Mouse (Mus musculus) midbrain, embryonic 11.5 days (tissue): ENCODE data around the gene Borcs8. TPM values are rescaled to one million over a fixed set of nuclear protein-coding genes. Genes with fewer than 3 reads are reported as not detected.

Experiments
- ATAC-seq: fragments of 200-750 bp; cut with Nextera tagmentation; 2 replicates; pipeline ENCODE4 v1.8.0; 2017; ENCODE audit warnings: moderate TSS enrichment, moderate library complexity; ENCODE audit not compliant: low FRiP score
- DNase-seq: peaks from one replicate; pipeline ENCODE4 v3.0.0; 2015; ENCODE audit warnings: low spot score; ENCODE audit errors: missing footprints
- H3K27ac ChIP-seq: fragments of 300-500 bp; sonication (generic); 2 replicates; pipeline ENCODE4 v1.5.1; 2014; ENCODE audit warnings: low read depth, low read length
- H3K27me3 ChIP-seq: fragments of 300-500 bp; sonication (generic); 2 replicates; pipeline ENCODE4 v1.6.1; 2014; ENCODE audit warnings: mild to moderate bottlenecking, low read length, moderate library complexity, mixed read lengths; ENCODE audit not compliant: control insufficient read depth, insufficient read depth
- H3K36me3 ChIP-seq: fragments of 300-500 bp; sonication (generic); 2 replicates; pipeline ENCODE4 v1.6.1; 2014; ENCODE audit warnings: mild to moderate bottlenecking, low read length, moderate library complexity, mixed read lengths; ENCODE audit not compliant: control insufficient read depth, insufficient read depth
- H3K4me1 ChIP-seq: fragments of 300-500 bp; sonication (generic); 2 replicates; pipeline ENCODE4 v1.6.1; 2014; ENCODE audit warnings: low read length; ENCODE audit not compliant: control insufficient read depth, insufficient read depth
- H3K4me2 ChIP-seq: fragments of 300-500 bp; sonication (generic); 2 replicates; pipeline ENCODE4 v1.6.1; 2014; ENCODE audit warnings: mild to moderate bottlenecking, moderate library complexity
- H3K4me3 ChIP-seq: fragments of 300-500 bp; sonication (generic); 2 replicates; pipeline ENCODE4 v1.5.1; 2014; ENCODE audit warnings: low read depth, low read length
- H3K9ac ChIP-seq: fragments of 300-500 bp; sonication (generic); 2 replicates; pipeline ENCODE4 v1.6.1; 2014; ENCODE audit warnings: low read length
- H3K9me3 ChIP-seq: fragments of 300-500 bp; sonication (generic); 2 replicates; pipeline ENCODE4 v1.6.1; 2016; ENCODE audit warnings: low read length; ENCODE audit not compliant: control insufficient read depth
- WGBS: fragments of 180-500 bp; shearing (Covaris S2); extraction: QIAGEN DNeasy Blood & Tissue Kit; methylation state at CpG from one replicate; pipeline ENCODE4 v1.1.7; 2014; 5-methylcytosine and 5-hydroxymethylcytosine counted together
- microRNA-seq: library from miRNA; unstranded; fragments of <30 nt; microRNA quantifications from one replicate; pipeline ENCODE4, GENCODE M21; 2017
- polyA plus RNA-seq: library from polyadenylated mRNA; unstranded; fragments of >200 nt; fragmentation: Nextera tagmentation; extraction: Ambion mirVana; gene quantifications from 2 replicates; pipeline ENCODE4 v1.2.1, GENCODE M21; 2014

The Borcs8 gene
- polyA plus RNA-seq, 1 experiment from 2014 or later, result 41.3 TPM

- Histone ChIP-seq H3K27ac (no peak overlapping the region), H3K4me2 (no peak overlapping the region), H3K36me3 (peaks cover 3% of the 10 kb centered on the region; the same call in 1 of the 2 replicates), H3K4me3 (no peak overlapping the region), H3K9me3 (no peaks in the 10 kb centered on the region), H3K4me1 (no peaks in the 10 kb centered on the region), H3K9ac (no peak overlapping the region), H3K27me3 (no peaks in the 10 kb centered on the region)
- ATAC-seq (peak; percentile 23; the same call in 1 of the 2 replicates), DNase-seq (no peak)
- 83% methylated on average over 15 of the region's 16 CpGs for WGBS
These were observed 42.1 kb downstream of the Borcs8 start for GRCm38 (mm10) chr8:70181212-70181902.

GRCm38 (mm10) chr8:70181903-70182252 lies 42.6 kb downstream of the Borcs8 start:
- no peaks in the 10 kb centered on the region for H3K4me1 ChIP-seq
- no peak overlapping the region for H3K27ac ChIP-seq
- H3K36me3 ChIP-seq, result peaks cover under 1% of the 10 kb centered on the region; the same call in 1 of the 2 replicates
- DNase-seq (no peak), ATAC-seq (0 out of 2 replicates have a peak, but pooled peaks have one; percentile 26)
- H3K9ac ChIP-seq, result no peak overlapping the region
- H3K4me2 ChIP-seq, result no peak overlapping the region
- no peaks in the 10 kb centered on the region for H3K9me3 ChIP-seq
- no peaks in the 10 kb centered on the region for H3K27me3 ChIP-seq
- 73% methylated on average over 2 of the region's 2 CpGs for WGBS
- no peak overlapping the region for H3K4me3 ChIP-seq

- no peak for DNase-seq
- Histone ChIP-seq H3K9ac (no peak overlapping the region), H3K27ac (no peak overlapping the region), H3K4me2 (no peak overlapping the region), H3K4me1 (no peaks in the 10 kb centered on the region), H3K36me3 (no peaks in the 10 kb centered on the region; the same call in 1 of the 2 replicates), H3K27me3 (no peaks in the 10 kb centered on the region), H3K4me3 (no peak overlapping the region), H3K9me3 (no peaks in the 10 kb centered on the region)
- WGBS, result 93% methylated on average over 4 of the region's 4 CpGs
- ATAC-seq, result no peak
These were observed 43.9 kb downstream of the Borcs8 start for GRCm38 (mm10) chr8:70183194-70183593.

- Histone ChIP-seq H3K4me3 (no peak overlapping the region), H3K9ac (no peak overlapping the region), H3K27me3 (no peaks in the 10 kb centered on the region), H3K4me2 (no peak overlapping the region), H3K27ac (no peak overlapping the region), H3K4me1 (no peaks in the 10 kb centered on the region), H3K9me3 (no peaks in the 10 kb centered on the region), H3K36me3 (no peaks in the 10 kb centered on the region)
- ATAC-seq (no peak), DNase-seq (no peak)
- 69% methylated on average over 7 of the region's 7 CpGs for WGBS
These were observed 49.4 kb downstream of the Borcs8 start for GRCm38 (mm10) chr8:70188707-70189106.

- no peaks in the 10 kb centered on the region for H3K9me3 ChIP-seq
- no peak for ATAC-seq
- H3K4me2 ChIP-seq, result no peak overlapping the region
- no peaks in the 10 kb centered on the region for H3K27me3 ChIP-seq
- H3K4me3 ChIP-seq, result no peak overlapping the region
- 81% methylated on average over 5 of the region's 5 CpGs for WGBS
- H3K4me1 ChIP-seq, result no peaks in the 10 kb centered on the region
- DNase-seq, result no peak
- no peaks in the 10 kb centered on the region for H3K36me3 ChIP-seq
- no peak overlapping the region for H3K9ac ChIP-seq
- H3K27ac ChIP-seq, result no peak overlapping the region
These were observed 53.9 kb downstream of the Borcs8 start for GRCm38 (mm10) chr8:70193238-70193637.

GRCm38 (mm10) chr8:70194191-70194590 lies 54.9 kb downstream of the Borcs8 start:
- no peaks in the 10 kb centered on the region for H3K27me3 ChIP-seq
- H3K9me3 ChIP-seq, result no peaks in the 10 kb centered on the region
- no peaks in the 10 kb centered on the region for H3K36me3 ChIP-seq
- H3K4me3 ChIP-seq, result no peak overlapping the region
- no peak overlapping the region for H3K4me2 ChIP-seq
- H3K4me1 ChIP-seq, result no peaks in the 10 kb centered on the region
- WGBS, result 79% methylated on average over 3 of the region's 3 CpGs
- H3K27ac ChIP-seq, result no peak overlapping the region
- no peak overlapping the region for H3K9ac ChIP-seq
- ATAC-seq (no peak), DNase-seq (no peak)

GRCm38 (mm10) chr8:70195762-70196161 lies 56.5 kb downstream of the Borcs8 start:
- no peak overlapping the region for H3K4me2 ChIP-seq

More at GRCm38 (mm10) chr8:70195762-70196161, 56.5 kb downstream of the Borcs8 start:
- no peaks in the 10 kb centered on the region for H3K36me3 ChIP-seq
- no peak for ATAC-seq
- WGBS, result 85% methylated on average over 2 of the region's 2 CpGs
- H3K9ac ChIP-seq, result no peak overlapping the region
- H3K4me1 ChIP-seq, result no peaks in the 10 kb centered on the region
- no peak for DNase-seq
- H3K27me3 ChIP-seq, result no peaks in the 10 kb centered on the region
- H3K4me3 ChIP-seq, result no peak overlapping the region
- H3K27ac ChIP-seq, result no peak overlapping the region
- H3K9me3 ChIP-seq, result no peaks in the 10 kb centered on the region

Small RNA genes lying within 50 kb of the gene (microRNA-seq; reads per million reads assigned to microRNA genes)
- 0.95 reads per million for gene Mir7066

Other genes with a start within 250 kb of the Borcs8 start
- gene Tssk6, start 237.3 kb upstream of the Borcs8 start, polyA plus RNA-seq, result 3.4 and 4.0 TPM in 2 replicates
- gene Ndufa13, start 236.9 kb upstream of the Borcs8 start, polyA plus RNA-seq, result 167 and 172 TPM in 2 replicates
- gene Yjefn3, start 236.8 kb upstream of the Borcs8 start, polyA plus RNA-seq, result 3.2 and 3.6 TPM in 2 replicates
- 52.7 and 65.2 TPM in 2 replicates for gene Gatad2a, start 143.1 kb upstream of the Borcs8 start, polyA plus RNA-seq
- gene Mau2, start 96.8 kb upstream of the Borcs8 start, polyA plus RNA-seq, result 46.2 and 49.3 TPM in 2 replicates
- gene Sugp1, start 96.7 kb upstream of the Borcs8 start, polyA plus RNA-seq, result 33.3 and 35.3 TPM in 2 replicates
- 0.95 and 1.6 TPM in 2 replicates for gene Tm6sf2, start 66.6 kb upstream of the Borcs8 start, polyA plus RNA-seq
- 0.04 and 0.22 TPM in 2 replicates for gene Hapln4, start 56.0 kb upstream of the Borcs8 start, polyA plus RNA-seq
- gene Ncan, start 18.6 kb upstream of the Borcs8 start, polyA plus RNA-seq, result 47.2 and 52.4 TPM in 2 replicates
- gene Nr2c2ap, start 8.2 kb upstream of the Borcs8 start, polyA plus RNA-seq, result 14.3 and 16.9 TPM in 2 replicates
- 10.8 and 11.7 TPM in 2 replicates for gene Rfxank, start 345 bp upstream of the Borcs8 start, polyA plus RNA-seq
- gene Mef2b, start 212 bp downstream of the Borcs8 start, polyA plus RNA-seq, result 0.23 and 0.40 TPM in 2 replicates
- 28.6 and 33.3 TPM in 2 replicates for gene Tmem161a, start 32.9 kb downstream of the Borcs8 start, polyA plus RNA-seq
- 1.6 and 2.1 TPM in 2 replicates for gene Slc25a42, start 72.8 kb downstream of the Borcs8 start, polyA plus RNA-seq
- gene Sugp2, start 94.7 kb downstream of the Borcs8 start, polyA plus RNA-seq, result 42.4 and 47.5 TPM in 2 replicates
- 27.3 and 31.1 TPM in 2 replicates for gene Armc6, start 95.0 kb downstream of the Borcs8 start, polyA plus RNA-seq
- gene Homer3, start 143.3 kb downstream of the Borcs8 start, polyA plus RNA-seq, result 50.5 and 61.2 TPM in 2 replicates
- gene Ddx49, start 163.0 kb downstream of the Borcs8 start, polyA plus RNA-seq, result 45.7 and 49.7 TPM in 2 replicates
- gene Cope, start 163.0 kb downstream of the Borcs8 start, polyA plus RNA-seq, result 230 and 240 TPM in 2 replicates
- 5.5 and 7.0 TPM in 2 replicates for gene Cers1, start 176.3 kb downstream of the Borcs8 start, polyA plus RNA-seq
- 0.43 and 1.3 TPM in 2 replicates for gene Gdf1, start 190.3 kb downstream of the Borcs8 start, polyA plus RNA-seq
- gene Upf1, start 213.8 kb downstream of the Borcs8 start, polyA plus RNA-seq, result 19.6 and 19.8 TPM in 2 replicates
- 0.21 TPM in 1 of 2 replicates, not detected in the other for gene Comp, start 234.1 kb downstream of the Borcs8 start, polyA plus RNA-seq